Mouse (Mus musculus): Measurements from ENCODE around the gene Ccl8. TPM values are rescaled to one million over a fixed set of nuclear protein-coding genes. Genes with fewer than 3 reads are reported as not detected.

Ccl8 gene
- total RNA-seq, 1 experiment from 2014 or later: not detected

Other genes with a start within 250 kb of the Ccl8 start
- gene Asic2, start 146.7 kb upstream of the Ccl8 start, total RNA-seq (2021): 1.7 and 2.7 TPM in 2 replicates
- gene Ccl2, start 79.6 kb upstream of the Ccl8 start, total RNA-seq (2021): 1.4 and 1.9 TPM in 2 replicates
- not detected in 2 replicates for gene Gm17268, start 76.6 kb upstream of the Ccl8 start, total RNA-seq (2021)
- not detected in 2 replicates for gene Ccl7, start 69.5 kb upstream of the Ccl8 start, total RNA-seq (2021)
- gene Ccl11, start 57.4 kb upstream of the Ccl8 start, total RNA-seq (2021): 5.1 and 7.8 TPM in 2 replicates
- gene Ccl12, start 13.3 kb upstream of the Ccl8 start, total RNA-seq (2021): 1.1 TPM in 1 of 2 replicates, not detected in the other
- not detected in 2 replicates for gene Ccl1, start 190.5 kb downstream of the Ccl8 start, total RNA-seq (2021)

Data from adrenal gland, postnatal 14 days (tissue).